13 mouse cellular contexts compared by ENCODE assay signal in genomic region chr9:91566006-91566641, GRCm38 (mm10).
"Had no signal": no experiment of that assay in that cellular context is flagged by ENCODE, and none has a peak within 500 bp of the region (broad histone marks: within the 10 kb centered on the region; RNA-seq: fewer than 3 reads in every experiment).

No protein-coding gene starts in this region.

- ATAC-seq: liver, embryonic 12.5 days had no signal

- H3K27me3 ChIP-seq: liver, embryonic 12.5 days; megakaryocyte, embryonic 14.5 days; midbrain, embryonic 12.5 days; neural tube, embryonic 15.5 days had no signal

- H3K27ac ChIP-seq: liver, embryonic 12.5 days; macrophage; midbrain, embryonic 12.5 days; neural tube, embryonic 15.5 days had no signal

- H3K4me2 ChIP-seq: liver, embryonic 12.5 days; lung, embryonic 14.5 days; midbrain, embryonic 12.5 days; neural tube, embryonic 15.5 days had no signal

- H3K9ac ChIP-seq: liver, embryonic 12.5 days; lung, embryonic 14.5 days; midbrain, embryonic 12.5 days; neural tube, embryonic 15.5 days had no signal

- H3K36me3 ChIP-seq: liver, embryonic 12.5 days; midbrain, embryonic 12.5 days; neural tube, embryonic 15.5 days had no signal

- H3K4me1 ChIP-seq: liver, embryonic 12.5 days; megakaryocyte, embryonic 14.5 days; midbrain, embryonic 12.5 days; neural tube, embryonic 15.5 days had no signal

- DNase-seq: kidney, adult 18-20 months; kidney, postnatal 14 days; lung, embryonic 14.5 days; lung, postnatal 10 days; right cerebral cortex, adult 18-20 months; right cerebral cortex, postnatal 25 days; thymus, postnatal 14 days had no signal

- H3K9me3 ChIP-seq: liver, embryonic 12.5 days; midbrain, embryonic 12.5 days; neural tube, embryonic 15.5 days had no signal

- H3K4me3 ChIP-seq: liver, embryonic 12.5 days; megakaryocyte, embryonic 14.5 days; midbrain, embryonic 12.5 days; myocyte; neural tube, embryonic 15.5 days had no signal
